Mouse (Mus musculus): Measurements from ENCODE around the gene Casq2. TPM values are rescaled to one million over a fixed set of nuclear protein-coding genes. Genes with fewer than 3 reads are reported as not detected.

Gene Casq2
- polyA plus RNA-seq, 1 experiment: 49.1 TPM

- TF ChIP-seq CTCF (IDR thresholded peaks at IDR 0.05; ENCODE audit: borderline replicate concordance, insufficient read depth, low read depth, low read length): no peak
- TF ChIP-seq POLR2A (IDR thresholded peaks at IDR 0.05; ENCODE audit: borderline replicate concordance, insufficient read depth, low read length): no peak
- Histone ChIP-seq H3K27ac (ENCODE audit: insufficient read depth, low read length) (no peak overlapping the region), H3K4me1 (ENCODE audit: control insufficient read depth, insufficient read depth, low read length) (no peaks in the 10 kb centered on the region), H3K27me3 (ENCODE audit: control insufficient read depth, insufficient read depth, low read length) (no peaks in the 10 kb centered on the region), H3K4me3 (replicated peaks; ENCODE audit: insufficient read depth, low read depth, low read length) (no peak overlapping the region)
- 73% methylated on average over 2 of the region's 2 CpGs for WGBS
- no peak for DNase-seq
Measured at GRCm38 (mm10) chr3:102141451-102141850, 55.2 kb downstream of the Casq2 start.

DNA sequence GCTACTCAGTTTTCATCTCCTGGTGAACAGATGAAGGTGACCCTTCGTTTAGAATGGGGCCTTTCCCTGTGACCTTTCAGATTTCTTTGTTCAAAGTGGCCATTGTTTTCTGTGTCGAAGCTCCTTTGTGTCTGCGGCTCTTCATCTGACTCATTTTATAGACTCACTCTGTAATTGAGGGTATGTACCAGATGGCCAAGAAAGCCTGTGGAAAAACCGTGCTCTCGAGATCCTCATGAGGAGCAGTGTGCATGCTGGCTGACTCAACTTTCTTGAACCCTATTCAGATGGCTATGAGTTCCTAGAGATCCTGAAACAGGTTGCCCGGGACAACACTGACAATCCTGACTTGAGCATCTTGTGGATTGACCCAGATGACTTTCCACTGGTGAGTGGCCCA lies 55.7 kb downstream of the Casq2 start:
- no peak for DNase-seq
- WGBS: 49% methylated on average over 6 of the region's 6 CpGs
- no peak overlapping the region for H3K27ac ChIP-seq (ENCODE audit: insufficient read depth, low read length)

DNA sequence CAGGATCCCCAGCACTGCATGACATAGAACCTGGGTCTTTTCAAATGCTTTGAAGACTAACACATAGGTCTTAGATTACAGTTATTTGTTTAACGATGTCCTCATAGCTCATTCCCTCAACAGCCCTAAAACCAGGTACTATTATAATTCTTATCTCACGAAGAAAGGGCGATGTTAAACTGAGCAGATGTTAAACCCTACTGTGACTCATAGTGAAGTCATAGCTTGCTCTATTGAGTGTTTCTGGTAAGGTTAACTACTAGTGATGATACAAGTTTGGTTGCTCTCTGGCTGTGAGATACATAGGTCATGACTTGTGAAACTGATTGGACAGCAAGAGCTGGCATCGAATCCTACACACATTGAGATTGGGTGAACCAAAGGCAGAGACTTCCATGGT lies 56.7 kb downstream of the Casq2 start:
- no peak overlapping the region for H3K27ac ChIP-seq (ENCODE audit: insufficient read depth, low read length)
- TF ChIP-seq POLR2A (IDR thresholded peaks at IDR 0.05; ENCODE audit: borderline replicate concordance, insufficient read depth, low read length) (no peak), CTCF (IDR thresholded peaks at IDR 0.05; ENCODE audit: borderline replicate concordance, insufficient read depth, low read depth, low read length) (no peak)
- H3K4me1 ChIP-seq (ENCODE audit: control insufficient read depth, insufficient read depth, low read length): no peaks in the 10 kb centered on the region
- 97% methylated on average over 4 of the region's 4 CpGs for WGBS
- no peak overlapping the region for H3K4me3 ChIP-seq (replicated peaks; ENCODE audit: insufficient read depth, low read depth, low read length)
- no peak for DNase-seq
- no peaks in the 10 kb centered on the region for H3K27me3 ChIP-seq (ENCODE audit: control insufficient read depth, insufficient read depth, low read length)

More for the DNA sequence above, 55.7 kb downstream of the Casq2 start:
- Histone ChIP-seq H3K4me3 (replicated peaks; ENCODE audit: insufficient read depth, low read depth, low read length) (no peak overlapping the region), H3K27me3 (ENCODE audit: control insufficient read depth, insufficient read depth, low read length) (no peaks in the 10 kb centered on the region), H3K4me1 (ENCODE audit: control insufficient read depth, insufficient read depth, low read length) (no peaks in the 10 kb centered on the region)
- TF ChIP-seq POLR2A (IDR thresholded peaks at IDR 0.05; ENCODE audit: borderline replicate concordance, insufficient read depth, low read length) (no peak), CTCF (IDR thresholded peaks at IDR 0.05; ENCODE audit: borderline replicate concordance, insufficient read depth, low read depth, low read length) (no peak)

GRCm38 (mm10) chr3:102143536-102143935 lies 57.3 kb downstream of the Casq2 start:
- no peaks in the 10 kb centered on the region for H3K4me1 ChIP-seq (ENCODE audit: control insufficient read depth, insufficient read depth, low read length)

GRCm38 (mm10) chr3:102144401-102144800 lies 58.2 kb downstream of the Casq2 start:
- no peaks in the 10 kb centered on the region for H3K27me3 ChIP-seq (ENCODE audit: control insufficient read depth, insufficient read depth, low read length)
- WGBS: 98% methylated on average over 4 of the region's 4 CpGs
- DNase-seq: no peak
- H3K4me3 ChIP-seq (replicated peaks; ENCODE audit: insufficient read depth, low read depth, low read length): no peak overlapping the region
- no peaks in the 10 kb centered on the region for H3K4me1 ChIP-seq (ENCODE audit: control insufficient read depth, insufficient read depth, low read length)
- TF ChIP-seq CTCF (IDR thresholded peaks at IDR 0.05; ENCODE audit: borderline replicate concordance, insufficient read depth, low read depth, low read length): no peak
- no peak overlapping the region for H3K27ac ChIP-seq (ENCODE audit: insufficient read depth, low read length)

More at GRCm38 (mm10) chr3:102143536-102143935, 57.3 kb downstream of the Casq2 start:
- TF ChIP-seq POLR2A (IDR thresholded peaks at IDR 0.05; ENCODE audit: borderline replicate concordance, insufficient read depth, low read length): no peak
- TF ChIP-seq CTCF (IDR thresholded peaks at IDR 0.05; ENCODE audit: borderline replicate concordance, insufficient read depth, low read depth, low read length): no peak
- DNase-seq: no peak
- 87% methylated on average over 3 of the region's 3 CpGs for WGBS
- Histone ChIP-seq H3K27me3 (ENCODE audit: control insufficient read depth, insufficient read depth, low read length) (no peaks in the 10 kb centered on the region), H3K4me3 (replicated peaks; ENCODE audit: insufficient read depth, low read depth, low read length) (no peak overlapping the region), H3K27ac (ENCODE audit: insufficient read depth, low read length) (no peak overlapping the region)

DNA sequence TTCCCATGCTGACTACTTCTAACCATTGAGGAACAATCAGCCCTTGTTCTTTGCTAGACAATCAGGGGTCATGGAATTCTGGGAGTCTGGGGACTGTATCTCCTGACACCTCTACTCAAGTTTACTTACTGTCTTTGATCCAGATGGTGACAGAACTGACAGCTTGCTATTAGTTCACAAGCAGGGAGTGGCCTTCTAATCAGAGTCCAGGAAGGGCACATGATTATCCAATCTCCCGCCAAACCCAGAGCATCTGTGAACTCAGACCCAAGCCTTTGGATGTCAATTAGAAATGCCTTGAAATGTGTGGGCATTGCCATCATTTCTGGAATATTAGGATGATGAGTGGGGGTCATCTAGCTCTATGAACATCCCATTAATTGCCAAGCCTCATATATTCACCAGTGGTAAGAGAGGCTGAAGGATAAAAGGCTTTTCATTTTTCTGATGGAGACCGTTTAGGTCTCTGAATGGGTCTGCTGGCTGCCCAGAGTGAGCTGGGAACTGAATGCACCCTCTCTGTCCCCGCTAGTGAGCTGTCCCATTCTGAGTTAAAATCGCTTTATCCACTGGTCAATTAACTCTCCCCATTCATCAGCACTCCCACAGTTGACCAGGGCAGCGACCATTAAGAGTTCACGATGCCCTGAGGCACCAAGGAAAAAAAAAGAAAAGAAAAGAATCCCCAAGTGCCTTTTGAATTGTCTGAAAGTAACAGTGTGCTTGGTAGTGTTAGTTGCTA lies 59.6 kb downstream of the Casq2 start:
- Histone ChIP-seq H3K4me1 (ENCODE audit: control insufficient read depth, insufficient read depth, low read length) (no peaks in the 10 kb centered on the region), H3K27ac (ENCODE audit: insufficient read depth, low read length) (no peak overlapping the region), H3K27me3 (ENCODE audit: control insufficient read depth, insufficient read depth, low read length) (no peaks in the 10 kb centered on the region), H3K4me3 (replicated peaks; ENCODE audit: insufficient read depth, low read depth, low read length) (no peak overlapping the region)
- WGBS: 56% methylated on average over 6 of the region's 6 CpGs
- TF ChIP-seq POLR2A (IDR thresholded peaks at IDR 0.05; ENCODE audit: borderline replicate concordance, insufficient read depth, low read length) (no peak), CTCF (IDR thresholded peaks at IDR 0.05; ENCODE audit: borderline replicate concordance, insufficient read depth, low read depth, low read length) (no peak)
- DNase-seq: no peak

DNA sequence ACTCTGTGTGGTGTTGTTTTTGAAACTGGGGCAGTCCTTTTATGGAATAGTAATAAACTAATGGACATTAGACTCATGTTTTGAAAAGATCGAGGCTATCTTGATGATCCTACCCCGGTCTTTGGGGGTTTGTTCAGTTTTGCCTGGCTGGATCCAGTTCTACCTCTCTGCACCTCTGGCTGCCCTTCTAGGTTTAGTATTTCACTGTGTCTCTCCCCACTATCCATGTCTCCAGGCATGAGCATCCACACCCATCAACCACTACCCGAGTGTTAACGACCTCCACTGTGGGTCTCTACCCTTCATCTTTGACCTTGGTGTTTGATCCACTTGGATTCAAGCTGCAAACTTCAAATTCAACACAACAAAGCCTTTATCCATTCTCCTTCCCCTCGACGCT lies 60.2 kb downstream of the Casq2 start:
- no peak overlapping the region for H3K4me3 ChIP-seq (replicated peaks; ENCODE audit: insufficient read depth, low read depth, low read length)
- H3K27ac ChIP-seq (ENCODE audit: insufficient read depth, low read length): no peak overlapping the region
- no peak for DNase-seq
- H3K4me1 ChIP-seq (ENCODE audit: control insufficient read depth, insufficient read depth, low read length): no peaks in the 10 kb centered on the region
- no peaks in the 10 kb centered on the region for H3K27me3 ChIP-seq (ENCODE audit: control insufficient read depth, insufficient read depth, low read length)
- TF ChIP-seq CTCF (IDR thresholded peaks at IDR 0.05; ENCODE audit: borderline replicate concordance, insufficient read depth, low read depth, low read length) (no peak), POLR2A (IDR thresholded peaks at IDR 0.05; ENCODE audit: borderline replicate concordance, insufficient read depth, low read length) (no peak)
- WGBS: 87% methylated on average over 6 of the region's 6 CpGs

DNA sequence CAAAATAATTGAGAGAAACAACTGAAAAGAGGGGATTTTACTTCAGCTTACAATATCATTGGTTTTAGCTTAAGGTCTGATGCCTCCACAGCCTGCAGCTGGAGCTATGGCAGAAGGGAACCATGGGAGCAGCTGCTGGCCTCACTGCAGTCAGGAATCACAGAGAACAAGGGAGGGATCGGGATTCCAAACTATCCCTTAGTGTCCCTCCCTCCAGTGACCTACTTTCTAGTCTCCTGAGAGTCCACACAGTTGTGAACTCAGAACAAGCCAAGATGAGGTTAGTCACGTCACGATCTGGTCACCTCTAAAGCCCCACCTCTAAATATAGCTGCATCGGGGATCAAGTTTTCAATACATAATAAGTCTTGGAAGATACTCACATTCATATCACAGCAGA lies 61.0 kb downstream of the Casq2 start:
- H3K27me3 ChIP-seq (ENCODE audit: control insufficient read depth, insufficient read depth, low read length): no peaks in the 10 kb centered on the region
- DNase-seq: no peak
- no peak for TF ChIP-seq CTCF (IDR thresholded peaks at IDR 0.05; ENCODE audit: borderline replicate concordance, insufficient read depth, low read depth, low read length)
- TF ChIP-seq POLR2A (IDR thresholded peaks at IDR 0.05; ENCODE audit: borderline replicate concordance, insufficient read depth, low read length): no peak
- no peak overlapping the region for H3K27ac ChIP-seq (ENCODE audit: insufficient read depth, low read length)
- H3K4me1 ChIP-seq (ENCODE audit: control insufficient read depth, insufficient read depth, low read length): no peaks in the 10 kb centered on the region
- H3K4me3 ChIP-seq (replicated peaks; ENCODE audit: insufficient read depth, low read depth, low read length): no peak overlapping the region
- 51% methylated on average over 4 of the region's 4 CpGs for WGBS
